Mouse (Mus musculus): ENCODE measurements at regions not wholly inside any gene's neighbourhood (a gene's known extent, or its start where the extent isn't known, plus 50 kb on each side); places are given as distances from the start of the nearest gene placed in this dataset.

DNA sequence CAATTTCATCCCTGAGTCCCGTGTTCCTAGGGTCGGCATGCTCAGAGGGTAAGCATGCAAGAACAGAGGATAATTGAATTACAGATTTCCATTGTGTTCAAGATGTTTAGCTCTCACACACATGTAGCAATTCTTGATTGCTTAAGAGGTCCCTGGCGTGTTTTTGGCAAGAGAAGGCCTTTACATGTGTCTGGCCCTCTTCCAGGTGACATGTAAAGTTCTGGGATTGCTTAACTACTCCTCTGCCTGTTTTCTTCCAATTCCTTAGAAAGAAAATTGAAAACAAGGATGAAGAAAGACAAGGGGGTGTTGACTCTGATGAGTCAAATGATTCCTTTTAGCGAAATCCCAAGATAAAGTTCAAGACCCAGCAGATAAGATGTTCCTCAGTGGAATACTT, 285.1 kb downstream of the Lyplal1 start:
- ATAC-seq (replicated peaks; ENCODE audit: poor library complexity): no peak

DNA sequence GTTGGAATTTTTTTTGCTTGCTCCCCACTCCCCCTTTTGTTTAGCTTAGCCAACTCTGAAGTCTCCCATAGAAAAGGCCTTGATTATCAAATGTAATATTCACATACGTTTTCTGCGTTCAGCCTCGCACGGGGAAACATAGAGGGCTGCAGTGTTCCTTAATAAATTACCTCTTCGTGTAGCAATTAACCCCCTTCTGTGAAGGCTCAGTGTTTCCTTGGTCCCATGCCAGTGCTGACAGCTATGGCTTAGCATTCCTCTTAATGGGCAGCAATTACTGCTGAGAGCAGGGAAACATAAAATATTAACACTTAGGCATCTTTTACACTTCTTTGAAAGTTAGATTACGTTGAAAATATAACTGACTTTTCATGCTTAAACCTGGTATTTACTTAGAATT, 282.9 kb downstream of the Lyplal1 start:
- no peak for ATAC-seq (replicated peaks; ENCODE audit: poor library complexity)

DNA sequence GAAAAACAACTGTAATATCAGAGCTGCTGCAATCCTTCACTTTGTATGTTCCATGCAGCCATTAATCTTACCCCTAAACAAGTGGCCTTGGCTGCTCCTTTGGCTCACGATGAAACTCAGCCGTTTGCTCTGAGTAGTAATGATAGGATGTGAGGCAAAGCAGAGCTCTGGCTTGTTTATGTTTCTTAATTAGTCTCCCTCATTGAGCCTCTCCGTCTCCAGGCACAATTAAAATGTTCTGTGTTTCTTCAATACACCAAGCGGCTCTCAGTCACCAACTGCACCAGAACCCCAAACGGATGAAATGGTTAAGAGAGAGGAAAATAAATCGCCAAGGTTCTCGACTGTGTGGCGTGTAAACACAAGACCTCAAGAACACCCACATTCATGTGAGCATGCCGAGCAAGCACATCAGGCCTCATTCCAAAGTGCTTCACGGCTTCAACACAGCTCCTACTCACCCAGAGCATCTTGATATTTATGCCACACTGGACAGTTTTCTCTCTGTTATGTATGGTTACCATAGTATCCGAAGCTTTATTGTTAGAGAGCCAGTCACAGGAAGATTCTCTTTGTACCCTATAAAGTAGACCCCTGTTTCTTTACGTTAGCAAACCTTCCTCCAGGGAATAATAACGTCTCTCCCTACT, 280.4 kb downstream of the Lyplal1 start:
- ATAC-seq (replicated peaks; ENCODE audit: poor library complexity): no peak

DNA sequence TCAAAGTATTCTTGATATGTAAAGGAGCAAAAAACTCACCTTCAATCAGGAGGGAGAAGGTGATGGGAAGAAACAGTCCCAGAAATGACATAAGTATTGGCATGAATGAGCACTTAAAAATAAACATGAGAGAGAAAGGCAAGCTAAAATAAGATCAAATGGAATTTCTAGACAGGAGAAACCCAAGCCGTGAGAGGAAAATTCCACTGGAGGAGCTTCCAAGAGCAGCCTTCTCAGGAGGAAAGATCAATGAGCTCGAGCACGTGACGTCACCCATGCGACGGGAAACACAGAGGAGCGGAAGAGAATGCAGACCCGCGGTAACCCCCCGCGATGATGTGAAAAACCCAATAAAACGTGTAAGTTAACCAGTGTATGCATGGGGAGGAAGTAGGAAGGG, 274.6 kb downstream of the Lyplal1 start:
- ATAC-seq (replicated peaks; ENCODE audit: poor library complexity): no peak

DNA sequence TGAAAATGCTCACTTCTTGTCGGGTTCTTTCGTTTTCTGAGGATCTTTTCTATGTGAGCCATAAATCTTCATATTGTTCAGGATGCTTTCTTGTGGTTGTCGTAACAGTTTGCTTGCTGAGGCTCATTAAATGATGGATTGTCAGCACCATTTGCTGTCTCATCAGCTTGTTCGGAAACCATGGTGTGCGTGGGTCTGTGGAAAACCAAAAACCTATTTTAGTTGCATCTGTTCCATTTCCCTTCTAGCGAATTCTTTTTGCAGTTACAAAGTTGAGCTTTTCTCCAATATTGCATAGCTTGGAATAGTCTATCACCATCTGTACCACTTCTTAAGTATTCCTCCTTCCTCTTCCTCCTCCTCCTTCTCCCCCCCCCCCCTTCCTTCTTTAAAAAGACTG, 269.9 kb downstream of the Lyplal1 start:
- no peak for ATAC-seq (replicated peaks; ENCODE audit: poor library complexity)

DNA sequence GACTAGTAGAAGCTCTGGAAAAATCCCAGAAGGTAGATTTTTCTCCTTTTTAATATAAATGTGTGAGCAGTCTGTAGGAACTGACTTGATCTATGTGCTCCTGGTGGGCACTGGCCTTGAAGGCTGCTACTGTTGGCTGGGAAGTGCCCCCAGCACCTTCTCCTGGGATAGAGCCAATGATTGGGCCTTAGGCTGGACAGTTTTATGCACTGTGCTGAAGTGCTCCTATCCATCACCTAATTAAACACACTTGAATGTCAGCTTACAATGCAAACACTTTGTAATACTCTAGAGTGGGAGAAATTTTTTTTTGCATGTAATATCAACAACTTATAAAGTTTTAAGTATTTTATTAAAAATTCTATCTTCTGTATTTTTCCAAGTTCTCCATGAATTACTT, 266.5 kb downstream of the Lyplal1 start:
- no peak for ATAC-seq (replicated peaks; ENCODE audit: poor library complexity)

DNA sequence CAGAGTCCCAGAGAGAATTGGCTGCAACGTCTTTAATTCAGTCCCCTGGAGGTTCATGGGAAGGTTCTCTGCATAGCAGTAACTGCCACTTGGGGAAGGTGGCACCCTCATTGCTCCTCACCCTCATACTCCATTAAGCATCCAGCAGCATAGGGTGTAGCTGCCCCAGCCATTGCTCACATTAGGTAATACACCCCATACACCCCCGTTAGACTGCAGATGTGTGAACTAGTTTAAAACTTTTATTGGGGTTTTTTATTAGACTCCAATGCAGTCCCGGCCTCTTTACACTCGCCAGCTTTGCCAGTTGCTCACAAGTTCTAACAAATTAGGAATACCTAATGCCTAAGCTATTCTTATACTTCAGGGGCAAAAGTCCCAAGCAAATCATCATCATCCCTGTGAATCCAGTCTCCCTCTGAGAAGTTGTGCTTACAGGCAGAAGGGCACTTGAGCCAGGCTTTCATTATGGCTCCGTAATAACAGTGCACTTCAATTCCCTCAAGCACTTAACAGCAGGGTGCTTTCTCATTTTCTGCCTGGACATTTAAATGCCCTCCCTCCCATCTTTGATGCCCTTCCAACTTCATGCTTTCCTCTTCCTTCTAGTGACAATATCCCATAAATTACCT, 265.7 kb downstream of the Lyplal1 start:
- ATAC-seq (replicated peaks; ENCODE audit: poor library complexity): no peak

DNA sequence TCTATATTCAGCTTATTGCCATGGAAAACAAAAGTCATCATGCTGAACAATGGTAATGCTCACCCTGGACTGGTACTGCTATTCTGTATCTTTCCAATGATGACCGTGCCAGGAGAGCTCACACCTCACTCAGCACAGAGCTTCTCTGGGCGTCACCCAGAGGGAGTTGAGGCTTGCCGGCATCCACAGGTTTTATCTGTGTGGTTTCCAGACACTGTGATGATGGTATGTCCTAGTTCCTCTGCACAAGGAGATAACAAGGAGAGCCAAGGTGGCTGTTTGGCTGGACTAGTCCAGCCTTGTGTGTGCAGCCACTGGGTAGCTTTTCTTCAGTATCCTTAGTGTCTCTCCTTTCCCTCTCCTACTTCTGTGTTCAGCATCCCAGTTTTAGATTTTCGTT, 255.4 kb downstream of the Lyplal1 start:
- no peak for ATAC-seq (replicated peaks; ENCODE audit: poor library complexity)

DNA sequence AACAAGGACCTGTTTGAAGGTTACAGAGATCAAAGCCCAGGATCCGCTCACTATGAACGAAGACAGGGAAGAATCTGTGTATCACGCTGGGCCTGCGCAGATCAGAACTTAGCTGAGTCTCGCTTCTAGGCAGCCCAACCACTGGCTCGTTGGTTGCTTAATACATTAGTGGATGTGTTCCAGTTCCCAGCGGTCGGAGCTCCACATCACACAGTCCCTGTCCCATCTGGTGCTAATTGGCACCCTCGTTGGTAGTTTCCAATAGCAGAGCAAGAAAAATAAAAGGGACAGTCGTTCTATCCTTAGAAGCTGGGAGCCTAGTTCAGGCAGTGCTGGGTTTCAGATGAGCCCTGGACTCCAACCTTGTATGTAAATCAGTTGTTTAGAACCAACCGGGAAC, 251.2 kb downstream of the Lyplal1 start:
- ATAC-seq (replicated peaks; ENCODE audit: poor library complexity): no peak

DNA sequence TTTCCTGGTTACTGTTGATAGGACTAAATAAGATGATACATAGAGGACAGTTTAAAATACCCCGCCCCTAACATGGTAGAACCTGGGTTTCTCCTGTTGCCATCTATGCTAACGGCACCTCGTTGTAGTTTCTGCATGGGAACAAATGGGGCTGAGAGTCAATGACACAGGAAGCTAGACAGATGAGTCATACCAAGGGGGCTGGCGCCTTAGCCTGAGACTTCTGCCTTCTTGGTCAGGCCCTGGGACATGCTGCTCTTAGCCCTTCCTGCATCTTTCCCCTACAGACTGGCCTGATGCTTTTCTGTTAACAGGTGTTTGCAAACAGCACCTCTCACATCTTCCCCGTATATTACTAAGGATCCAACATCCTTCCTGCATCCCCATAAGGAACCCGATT, 250.5 kb downstream of the Lyplal1 start:
- no peak for ATAC-seq (replicated peaks; ENCODE audit: poor library complexity)

DNA sequence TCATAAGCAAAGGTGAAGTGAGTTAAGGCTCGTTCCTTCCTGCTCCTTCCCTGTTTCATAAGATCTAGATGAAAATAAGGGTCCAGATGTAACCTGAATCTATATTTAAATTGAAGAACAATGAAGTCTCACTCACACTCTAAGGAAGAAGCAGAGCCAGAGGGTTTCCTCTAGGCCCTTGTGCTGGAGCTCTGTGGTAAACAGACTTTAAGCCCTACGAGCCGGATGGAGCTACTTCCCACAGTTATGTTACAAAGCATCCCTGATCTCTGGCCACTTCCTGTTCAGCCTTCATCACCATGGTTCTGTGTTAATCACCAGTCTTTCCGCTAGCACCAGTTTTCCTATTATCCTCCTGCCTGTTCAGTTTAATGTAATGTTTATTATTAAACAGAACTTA, 250.1 kb downstream of the Lyplal1 start:
- no peak for ATAC-seq (replicated peaks; ENCODE audit: poor library complexity)

DNA sequence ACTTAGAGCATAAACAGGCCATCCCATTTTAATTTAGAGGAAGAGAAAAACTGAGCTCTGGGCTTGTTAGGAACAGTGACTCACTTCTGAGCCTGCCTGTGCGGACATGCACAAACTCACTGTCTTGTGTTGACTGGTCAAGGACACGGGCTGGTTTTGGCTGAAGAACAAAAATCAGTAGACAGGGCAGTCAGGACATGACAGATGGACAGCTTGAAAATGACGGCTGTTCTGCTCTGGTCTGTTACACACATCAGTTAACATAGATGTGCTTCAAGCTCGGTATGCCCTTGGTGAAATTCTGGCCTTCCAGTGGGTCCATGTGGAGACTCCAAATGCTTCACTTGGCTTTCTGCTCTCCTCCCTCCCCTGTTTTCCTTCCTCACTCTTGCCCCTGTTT, 248.4 kb downstream of the Lyplal1 start:
- ATAC-seq (replicated peaks; ENCODE audit: poor library complexity): no peak

DNA sequence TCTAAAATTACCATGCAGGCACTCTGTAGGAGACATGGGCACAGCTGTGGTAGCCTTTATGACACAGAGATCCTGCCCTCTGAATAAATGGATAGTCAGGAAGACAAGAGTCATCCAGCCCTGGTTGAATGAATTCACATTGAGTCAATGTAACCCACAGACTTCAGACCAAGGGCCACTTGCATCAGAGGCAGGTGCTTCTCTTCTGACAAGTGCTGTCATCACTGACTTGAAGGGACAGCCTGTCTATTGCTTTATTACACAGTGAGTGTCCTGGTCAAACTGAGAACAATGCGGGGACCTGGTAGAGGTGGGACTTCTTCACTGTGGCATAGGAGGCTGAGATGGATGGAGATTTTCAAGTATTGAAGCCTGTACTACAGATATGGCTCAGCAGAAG, 230.1 kb downstream of the Lyplal1 start:
- ATAC-seq (replicated peaks; ENCODE audit: poor library complexity): no peak

DNA sequence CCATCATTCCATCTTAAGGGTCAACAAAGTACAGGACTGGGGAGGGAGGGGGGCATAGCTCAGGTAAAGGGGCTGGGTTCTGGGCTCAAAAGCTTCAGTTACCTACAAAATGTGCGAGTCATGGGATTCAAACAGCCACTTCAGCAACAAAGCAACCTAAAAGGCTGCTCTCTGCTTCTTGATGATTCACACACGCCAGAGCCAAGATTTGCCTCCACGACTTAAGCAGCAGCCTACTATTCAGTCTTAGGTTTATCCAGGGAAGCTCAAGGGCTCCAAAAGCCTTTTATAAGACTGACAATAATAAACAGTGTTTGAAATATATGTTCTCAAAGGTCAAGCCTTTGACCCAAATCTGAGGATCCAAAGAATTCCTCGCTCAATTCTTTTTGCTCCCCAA, 225.3 kb downstream of the Lyplal1 start:
- ATAC-seq (replicated peaks; ENCODE audit: poor library complexity): no peak

DNA sequence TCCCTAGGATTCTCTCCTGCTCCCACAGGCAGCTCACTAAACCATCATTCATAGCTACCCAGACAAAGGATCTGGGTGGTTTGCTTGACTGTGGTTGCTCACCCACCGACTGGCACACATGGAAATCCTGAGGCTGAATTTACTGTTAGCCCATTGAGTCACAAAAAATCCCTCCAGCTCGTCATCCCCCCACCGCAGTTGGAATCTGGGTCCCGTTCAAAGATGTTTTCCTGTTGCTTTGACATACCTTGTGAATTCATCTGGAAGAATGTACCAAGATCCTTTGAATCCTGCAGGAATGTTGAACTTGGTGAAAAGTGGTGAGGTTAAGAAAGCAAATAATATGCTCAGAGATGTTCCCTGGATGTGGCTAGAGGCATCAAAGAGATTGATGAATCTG, 223.7 kb downstream of the Lyplal1 start:
- ATAC-seq (replicated peaks; ENCODE audit: poor library complexity): no peak

DNA sequence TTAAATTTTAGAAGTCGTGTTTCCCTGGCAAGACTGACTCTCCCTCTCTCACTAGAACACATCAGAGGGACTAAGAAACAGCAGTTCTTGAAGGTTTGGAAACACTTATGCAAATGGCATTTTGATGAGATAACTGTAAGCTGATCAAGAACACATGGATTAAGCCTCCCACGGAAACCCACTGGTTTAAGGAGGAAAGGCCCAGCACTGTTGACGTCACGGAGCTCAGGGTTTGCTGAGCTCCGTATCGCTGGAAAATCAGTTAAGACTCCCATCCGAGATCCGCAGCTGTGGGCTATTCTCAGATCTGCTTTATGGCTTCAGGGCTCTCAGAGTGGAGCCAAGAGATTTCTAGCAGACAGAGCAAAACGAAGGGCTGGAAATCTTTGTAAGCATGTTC, 218.6 kb downstream of the Lyplal1 start:
- ATAC-seq (replicated peaks; ENCODE audit: poor library complexity): no peak

DNA sequence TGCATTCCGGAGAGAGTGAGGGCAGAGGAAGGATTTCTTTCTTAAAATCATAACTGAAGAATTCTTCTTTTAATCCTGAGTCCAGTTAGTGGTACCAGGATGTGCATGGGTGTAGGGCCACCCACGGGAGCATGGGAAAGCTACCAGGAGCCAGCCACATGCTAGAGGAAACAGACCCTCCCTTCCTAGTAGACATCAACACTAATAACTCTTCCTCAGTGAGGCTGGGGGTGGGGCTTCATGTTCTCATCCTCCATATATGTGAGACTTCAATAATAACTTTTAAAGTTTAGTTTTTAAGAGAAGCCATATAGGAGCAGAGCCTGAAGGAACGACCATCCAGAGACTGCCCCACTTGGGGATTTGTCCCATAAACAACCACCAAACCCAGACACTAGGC, 216.8 kb downstream of the Lyplal1 start:
- ATAC-seq (replicated peaks; ENCODE audit: poor library complexity): no peak

DNA sequence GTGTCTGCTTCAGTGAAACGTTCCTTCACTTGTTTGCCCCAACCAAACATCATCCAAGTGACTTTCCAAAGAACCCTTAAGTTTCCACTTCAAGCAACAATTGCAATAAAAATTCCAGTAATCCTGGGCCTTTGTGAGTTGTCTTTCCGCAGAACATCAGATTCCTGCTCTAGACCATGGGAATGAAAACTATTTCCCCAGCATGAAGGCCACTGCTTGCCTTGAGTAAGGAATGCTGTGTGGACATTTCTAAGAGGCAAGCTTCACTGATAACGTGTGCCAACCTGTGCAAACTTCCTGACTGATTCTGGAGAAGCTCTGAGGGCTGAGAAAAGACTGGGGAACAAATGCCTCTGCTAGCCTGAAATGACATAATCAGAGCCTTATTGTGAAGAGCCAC, 214.7 kb downstream of the Lyplal1 start:
- ATAC-seq (replicated peaks; ENCODE audit: poor library complexity): no peak

DNA sequence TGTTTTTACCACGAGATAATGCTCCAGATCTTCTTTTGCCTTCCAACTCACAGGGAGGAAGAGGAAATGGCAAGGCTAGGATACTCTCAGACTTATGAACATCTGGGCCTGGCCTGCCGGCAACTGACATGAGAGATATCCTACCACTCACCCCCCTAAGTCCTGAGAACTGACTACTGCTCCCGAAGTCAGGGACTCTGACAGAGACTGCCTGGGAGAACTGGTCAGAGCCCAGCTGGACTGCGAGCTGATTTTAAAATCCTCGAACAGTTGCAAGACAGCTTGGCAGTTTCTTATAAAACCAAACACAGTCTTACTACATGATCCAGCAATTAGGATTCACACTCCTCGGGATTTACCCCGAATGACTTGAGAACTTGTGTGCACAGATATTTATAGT, 211.4 kb downstream of the Lyplal1 start:
- no peak for ATAC-seq (replicated peaks; ENCODE audit: poor library complexity)

DNA sequence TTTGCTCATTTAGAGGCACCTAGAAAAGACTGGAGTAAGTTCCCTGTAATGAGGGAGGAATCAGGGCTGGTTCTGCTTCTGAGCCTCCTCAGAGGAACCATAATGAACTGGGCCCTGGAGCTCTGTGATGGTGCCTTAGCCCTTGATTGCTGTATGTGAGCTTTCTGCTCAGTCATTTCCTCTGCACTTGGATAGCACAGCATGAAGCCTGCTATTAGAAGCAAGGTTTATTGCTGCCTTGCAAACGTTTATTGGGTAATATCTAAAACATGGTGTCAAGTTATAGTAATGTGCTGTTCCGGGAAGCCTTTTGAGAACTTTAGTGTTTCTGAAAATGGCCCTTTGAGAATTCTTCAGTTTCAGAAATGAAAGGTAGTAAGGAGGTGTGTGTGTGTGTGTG, 201.5 kb downstream of the Lyplal1 start:
- no peak for ATAC-seq (replicated peaks; ENCODE audit: poor library complexity)

DNA sequence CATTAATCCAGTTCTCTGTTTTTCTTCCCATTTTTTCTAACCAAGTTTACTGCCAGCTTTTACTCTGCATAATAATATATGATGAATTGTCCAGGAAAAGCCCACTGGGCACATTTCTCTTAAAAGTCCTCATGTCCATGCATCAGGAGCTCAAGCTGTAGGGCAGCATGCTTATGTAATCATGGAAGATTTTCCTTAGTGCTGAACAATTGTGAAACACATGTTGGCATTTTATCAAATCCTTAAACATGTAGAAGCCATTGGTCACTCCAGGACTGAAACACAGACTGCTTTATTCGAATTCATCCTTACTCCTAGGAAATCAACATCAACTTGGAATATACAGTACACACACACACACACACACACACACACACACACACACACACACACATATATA, 198.4 kb downstream of the Lyplal1 start:
- no peak for ATAC-seq (replicated peaks; ENCODE audit: poor library complexity)

DNA sequence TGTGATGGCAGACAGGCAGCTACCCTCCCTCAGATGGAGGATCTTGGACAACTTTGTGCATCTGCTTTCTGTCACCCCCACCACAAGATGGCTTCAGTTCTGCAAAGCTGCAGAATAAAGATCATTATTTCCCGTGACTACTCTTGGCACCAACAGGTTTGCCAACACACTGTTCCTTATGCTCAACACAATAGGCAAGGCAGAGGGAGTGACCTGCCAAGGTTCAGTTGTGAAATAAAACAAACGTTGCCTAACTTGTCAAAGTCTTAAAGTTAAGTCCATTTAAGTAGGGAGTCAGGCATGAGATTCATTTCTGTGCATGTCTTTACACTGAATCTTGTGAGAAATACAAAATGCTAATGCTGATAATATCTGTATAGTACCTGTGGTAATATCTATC, 193.4 kb downstream of the Lyplal1 start:
- ATAC-seq (replicated peaks; ENCODE audit: poor library complexity): no peak

DNA sequence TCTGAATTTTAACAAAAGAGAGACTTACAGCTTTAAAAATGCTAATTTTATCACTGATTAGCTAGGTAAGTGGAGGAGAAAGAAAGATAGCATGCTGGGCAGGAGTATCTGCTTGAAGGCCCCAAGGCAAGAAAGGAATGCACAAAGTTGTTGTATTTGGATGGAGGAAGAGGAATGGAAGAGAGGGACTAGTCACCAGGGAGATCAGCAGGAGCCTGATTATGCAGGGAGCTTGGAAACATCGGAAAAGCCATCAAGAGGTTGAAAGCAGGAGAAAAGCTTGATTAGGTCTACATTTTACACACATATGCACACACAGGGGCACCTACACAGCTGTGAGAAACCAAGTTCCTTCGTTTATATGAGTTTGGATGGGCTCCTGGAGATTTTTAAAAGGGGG, 188.1 kb downstream of the Lyplal1 start:
- no peak for ATAC-seq (replicated peaks; ENCODE audit: poor library complexity)

Data from megakaryocyte progenitor cell, adult 5-6 weeks (primary cell).